Mouse (Mus musculus) gastrocnemius, postnatal 14 days (tissue): ENCODE data around the gene N4bp2. TPM values are rescaled to one million over a fixed set of nuclear protein-coding genes. Genes with fewer than 3 reads are reported as not detected.
A peak's percentile ranks its signal among the peaks of the same experiment; 100 is the strongest.
"Not testable (repeated sequence)": the region's sequence is repeated elsewhere in the genome, so short reads cannot be mapped to it uniquely, and the experiment has no call there.

Source experiments
- DNase-seq: peaks from one replicate; pipeline ENCODE4 v3.0.0; 2021; ENCODE audit warnings: mixed read lengths
- intact Hi-C: fragments of 180-260 bp; cut with DNase I; formaldehyde crosslinking; loops from one replicate; pipeline ENCODE4 v1.15.1; 2025; ENCODE audit warnings: low total_unique reads
- total RNA-seq, 2 experiments: library from RNA; stranded (reverse); gene quantifications; 2 replicates each; pipeline ENCODE4 v1.2.3; 2021

The N4bp2 gene
- total RNA-seq, 2 experiments from 2014 or later = 14.4 to 16.3 TPM

GRCm38 (mm10) chr5:65762686-65763085, 635 bp upstream of the N4bp2 start:
- no peak for DNase-seq
- intact Hi-C loops = loop anchor here (5.0 kb wide), 1 partner anchor 180 kb away; no protein-coding TSS in a partner anchor

GRCm38 (mm10) chr5:65763916-65764785, 830 bp downstream of the N4bp2 start:
- intact Hi-C loops = loop anchor here (5.0 kb wide), 1 partner anchor 178 kb away; no protein-coding TSS in a partner anchor
- peak; percentile 90 for DNase-seq

- intact Hi-C loops = loop anchor here (5.0 kb wide), 1 partner anchor 177 kb away; no protein-coding TSS in a partner anchor
- DNase-seq = peak; percentile 81
Measured at GRCm38 (mm10) chr5:65764786-65765634, 1.7 kb downstream of the N4bp2 start.

- intact Hi-C loops = no loop called here
- DNase-seq = no peak
Measured at GRCm38 (mm10) chr5:65765635-65765911, 2.3 kb downstream of the N4bp2 start.

GRCm38 (mm10) chr5:65768007-65768406, 4.7 kb downstream of the N4bp2 start:
- intact Hi-C loops = no loop called here
- DNase-seq = no peak

GRCm38 (mm10) chr5:65770065-65770464, 6.7 kb downstream of the N4bp2 start:
- intact Hi-C loops = no loop called here

GRCm38 (mm10) chr5:65770493-65770892, 7.2 kb downstream of the N4bp2 start:
- DNase-seq = no peak

More at GRCm38 (mm10) chr5:65770065-65770464, 6.7 kb downstream of the N4bp2 start:
- no peak for DNase-seq

GRCm38 (mm10) chr5:65773957-65774356, 10.6 kb downstream of the N4bp2 start:
- intact Hi-C loops, DNase-seq: not testable (repeated sequence)

More at GRCm38 (mm10) chr5:65770493-65770892, 7.2 kb downstream of the N4bp2 start:
- intact Hi-C loops = no loop called here

GRCm38 (mm10) chr5:65776166-65776565, 12.8 kb downstream of the N4bp2 start:
- no peak for DNase-seq
- intact Hi-C loops = no loop called here

GRCm38 (mm10) chr5:65776907-65777306, 13.6 kb downstream of the N4bp2 start:
- intact Hi-C loops = no loop called here
- no peak for DNase-seq

- DNase-seq, intact Hi-C loops: not testable (repeated sequence)
Measured at GRCm38 (mm10) chr5:65778986-65779385, 15.7 kb downstream of the N4bp2 start.

GRCm38 (mm10) chr5:65779401-65780063, 16.2 kb downstream of the N4bp2 start:
- intact Hi-C loops = no loop called here
- no peak for DNase-seq

- DNase-seq = no peak
- intact Hi-C loops = no loop called here
Measured at GRCm38 (mm10) chr5:65781147-65781715, 17.9 kb downstream of the N4bp2 start.

- intact Hi-C loops = no loop called here
- no peak for DNase-seq
Measured at GRCm38 (mm10) chr5:65781769-65782715, 18.7 kb downstream of the N4bp2 start.

GRCm38 (mm10) chr5:65790604-65791225, 27.4 kb downstream of the N4bp2 start:
- DNase-seq = no peak
- intact Hi-C loops = no loop called here

- DNase-seq = no peak
- intact Hi-C loops = no loop called here
Measured at GRCm38 (mm10) chr5:65794202-65794601, 30.9 kb downstream of the N4bp2 start.

GRCm38 (mm10) chr5:65794702-65795101, 31.4 kb downstream of the N4bp2 start:
- DNase-seq = no peak
- intact Hi-C loops = no loop called here
